Mouse (Mus musculus) bone marrow macrophage, adult 2 months (primary cell): ENCODE measurements around the gene Notch2.

ENCODE experiments used
- CTCF ChIP-seq: IDR thresholded peaks from 2 replicates; pipeline ENCODE4 v1.5.1; 2012; ENCODE audit warnings: low read depth, mild to moderate bottlenecking, low read length, moderate library complexity
- POLR2A ChIP-seq: IDR thresholded peaks from 2 replicates; pipeline ENCODE4 v1.6.1; 2012; ENCODE audit warnings: mild to moderate bottlenecking, low read depth, low read length, borderline replicate concordance

- TF ChIP-seq POLR2A (no peak), CTCF (no peak)
Measured at GRCm38 (mm10) chr3:97972200-97972599, 41.1 kb upstream of the Notch2 start.
